Mouse (Mus musculus) cerebellum, adult 18-20 months (tissue): Measurements from ENCODE around the gene Amigo1.
"Not testable (repeated sequence)": the region's sequence is repeated elsewhere in the genome, so short reads cannot be mapped to it uniquely, and the experiment has no call there.

Experiments
- DNase-seq, 2 experiments: peaks; one replicate each; pipeline ENCODE4 v3.0.0; 2021

The Amigo1 gene

DNA sequence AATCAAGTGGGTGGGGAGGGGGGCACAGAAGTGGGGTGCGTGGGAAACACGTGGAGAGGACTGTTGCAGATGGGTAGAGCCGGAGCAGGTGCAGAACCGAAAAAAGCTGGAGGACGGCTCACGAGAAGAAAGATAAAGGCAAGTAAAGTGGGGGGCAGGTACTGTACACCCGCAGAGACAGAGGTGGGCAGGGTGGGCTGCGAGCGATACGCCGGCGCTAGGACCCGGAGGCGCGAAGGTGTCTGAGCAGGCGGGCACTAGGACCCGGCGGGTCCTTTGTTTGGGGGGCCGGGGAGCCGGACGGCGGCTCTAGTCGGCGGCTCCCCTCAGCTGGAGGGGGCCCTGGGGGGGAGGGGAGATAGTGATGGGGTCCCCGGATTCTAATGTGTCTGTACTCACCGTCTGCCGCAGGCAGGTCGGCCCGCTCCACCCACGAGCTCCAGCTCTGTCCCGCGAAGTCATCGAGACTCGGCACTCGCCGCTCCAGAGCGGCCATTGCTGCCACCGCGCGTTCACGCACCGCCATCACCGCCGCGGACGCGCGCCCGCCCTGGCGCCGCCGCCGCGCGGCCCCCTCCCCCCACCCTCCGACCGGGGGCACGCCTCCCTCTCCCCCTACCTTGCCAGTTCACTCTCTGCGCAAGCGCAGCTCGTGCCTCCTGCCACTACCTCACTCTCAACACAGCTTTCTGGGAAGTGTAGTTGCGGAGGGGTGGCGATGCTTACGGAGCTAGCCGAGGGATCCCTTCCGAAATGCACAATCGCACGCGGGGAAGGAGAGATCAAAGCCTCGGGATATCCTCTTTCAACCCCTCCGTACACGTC lies 24.0 kb downstream of the Amigo1 start:
- DNase-seq: peak; percentile 95 to 96

DNA sequence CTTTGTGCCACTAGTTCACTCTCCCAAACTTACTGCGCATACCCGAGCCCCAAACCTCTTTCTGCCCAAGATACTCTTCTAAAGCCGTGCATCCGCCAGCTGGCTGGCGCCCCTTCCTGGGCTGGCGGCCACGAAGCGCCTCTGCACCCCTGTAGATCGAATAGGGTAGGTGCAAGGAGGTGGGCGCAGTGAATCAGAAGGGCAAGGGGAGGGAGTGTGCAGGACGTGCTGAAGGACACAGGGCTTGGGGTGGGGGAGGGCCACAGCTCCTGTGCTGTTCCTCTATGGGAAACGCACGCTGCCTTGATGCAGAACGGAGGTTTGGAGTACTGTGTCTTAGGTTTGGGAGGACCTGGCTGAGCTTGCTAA lies 24.6 kb downstream of the Amigo1 start, which contains the start of gene Atxn7l2:
Atxn7l2 (minus strand) TSS at position 164 of the 369 bp plus-strand sequence.
- peak in 1 of 2 experiments; percentile 73 for DNase-seq

DNA sequence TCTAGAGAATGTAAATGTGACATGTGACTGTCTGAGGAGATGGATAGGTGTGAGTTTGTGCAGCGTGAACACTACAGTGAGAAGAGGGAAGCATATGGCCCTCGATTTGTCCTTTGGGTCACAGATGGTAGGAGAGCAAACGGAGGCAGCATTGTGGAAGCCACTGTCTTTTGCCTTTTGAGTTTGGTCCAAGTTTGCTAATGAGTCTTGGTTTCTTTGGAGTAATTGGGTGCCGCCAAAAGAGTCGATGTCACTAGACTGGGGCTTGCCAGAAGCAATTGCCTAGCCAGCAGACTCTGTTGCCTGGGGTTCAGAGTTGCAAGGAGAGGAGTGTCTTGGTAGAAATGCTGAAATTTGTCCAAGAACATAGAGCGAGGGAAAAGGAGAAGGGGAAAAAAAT lies 25.7 kb downstream of the Amigo1 start:
- DNase-seq: peak; percentile 39 to 40

DNA sequence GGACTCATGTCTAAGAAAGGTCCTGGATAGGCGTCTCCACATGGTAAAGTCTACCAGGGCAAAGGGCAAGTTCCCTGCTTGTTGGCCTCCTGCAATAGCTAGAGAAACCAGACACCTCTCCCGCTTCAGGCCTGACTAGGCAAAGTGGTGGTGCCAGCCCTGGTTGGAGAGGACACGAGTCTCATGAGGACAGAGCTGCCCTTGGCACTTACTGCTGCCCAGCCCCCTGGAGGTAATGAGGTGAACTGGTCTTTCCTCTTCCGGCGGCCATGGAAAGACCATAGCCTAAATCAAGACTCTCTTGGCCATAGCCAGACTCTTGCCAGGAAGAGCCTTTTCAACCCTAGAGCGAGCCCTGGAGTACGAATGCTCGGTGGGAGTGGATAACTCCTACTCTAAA lies 26.3 kb downstream of the Amigo1 start:
- peak in 1 of 2 experiments; percentile 31 for DNase-seq

DNA sequence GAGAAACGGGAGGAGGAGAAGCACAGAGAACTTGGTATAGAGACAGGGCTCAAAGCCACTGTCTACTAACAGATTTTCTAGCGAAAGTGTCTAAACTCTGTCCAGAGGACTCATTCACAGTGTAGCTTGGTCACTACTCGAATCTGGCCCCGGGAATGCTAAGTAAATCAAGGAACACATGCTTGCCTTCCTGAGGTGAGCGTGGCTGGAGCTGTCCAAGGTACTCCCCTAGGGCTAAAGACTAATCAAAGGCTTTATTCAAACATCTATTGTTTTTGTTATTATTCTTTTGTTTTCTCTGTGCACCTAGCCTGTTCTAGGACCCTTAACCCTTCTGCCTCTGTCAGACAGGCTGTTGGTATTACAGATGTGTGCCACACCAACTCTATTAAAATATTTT lies 28.6 kb downstream of the Amigo1 start:
- no peak for DNase-seq

DNA sequence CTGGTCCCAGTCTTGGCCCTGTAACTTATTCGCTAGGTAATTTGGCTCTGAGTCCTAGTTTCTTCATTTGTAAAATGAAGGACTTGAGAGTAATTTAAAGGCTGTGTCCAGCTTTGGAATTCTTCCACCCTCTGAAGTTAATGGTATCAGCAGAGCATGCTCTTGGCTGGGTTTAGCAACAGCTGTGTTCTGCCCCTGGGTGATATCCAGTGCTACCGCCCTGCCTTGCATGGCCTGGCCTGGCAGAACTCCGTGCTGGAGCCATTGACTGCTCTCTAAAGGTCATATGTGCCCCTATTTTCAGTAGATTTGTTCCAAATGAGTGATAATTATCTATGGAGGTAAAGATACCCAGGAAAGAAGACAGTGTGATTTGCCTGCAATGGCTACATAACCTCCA lies 34.5 kb downstream of the Amigo1 start:
- DNase-seq: no peak

DNA sequence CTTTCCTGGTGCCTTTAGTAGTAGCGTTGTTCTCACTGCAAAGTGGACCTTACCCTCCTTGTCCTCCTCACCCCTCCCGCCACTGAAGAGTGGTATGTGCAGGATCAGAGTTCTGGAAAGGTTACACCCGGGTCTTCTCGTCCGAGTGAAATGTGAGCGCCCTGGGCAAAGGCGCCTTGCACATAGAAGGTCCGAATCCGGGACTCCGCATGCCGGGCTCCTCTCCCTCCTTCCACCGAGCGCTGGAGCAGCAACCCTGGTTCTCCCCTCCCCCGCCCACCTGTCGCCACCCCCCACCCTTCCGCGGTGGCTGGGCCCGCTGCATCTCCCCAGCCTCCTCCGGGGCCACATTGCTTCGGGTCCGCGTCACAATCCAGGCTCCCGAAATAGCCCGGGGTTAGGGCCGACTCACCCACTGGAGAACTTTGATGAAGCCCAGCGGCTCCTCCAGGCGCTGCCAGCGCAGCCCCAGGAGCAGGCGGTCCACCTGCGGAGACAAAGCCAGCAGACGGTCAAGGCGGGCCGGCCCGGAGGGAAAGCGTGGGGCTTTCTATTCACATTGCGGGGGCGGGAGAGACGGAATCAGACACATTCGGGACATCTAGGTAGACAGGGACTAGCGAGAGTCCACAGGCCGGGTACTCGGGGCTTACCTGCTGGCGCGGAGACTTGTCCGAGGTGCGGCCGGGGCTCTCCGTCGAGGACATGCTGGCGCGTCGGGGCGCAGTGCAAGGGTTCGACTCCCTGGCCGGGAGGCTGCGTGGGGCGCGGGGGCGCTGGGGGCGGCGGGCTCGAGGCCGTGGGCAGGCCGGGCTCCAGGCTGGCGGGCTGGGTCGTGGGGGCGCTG lies 39.8 kb downstream of the Amigo1 start:
- DNase-seq: peak in 1 of 2 experiments; percentile 13

DNA sequence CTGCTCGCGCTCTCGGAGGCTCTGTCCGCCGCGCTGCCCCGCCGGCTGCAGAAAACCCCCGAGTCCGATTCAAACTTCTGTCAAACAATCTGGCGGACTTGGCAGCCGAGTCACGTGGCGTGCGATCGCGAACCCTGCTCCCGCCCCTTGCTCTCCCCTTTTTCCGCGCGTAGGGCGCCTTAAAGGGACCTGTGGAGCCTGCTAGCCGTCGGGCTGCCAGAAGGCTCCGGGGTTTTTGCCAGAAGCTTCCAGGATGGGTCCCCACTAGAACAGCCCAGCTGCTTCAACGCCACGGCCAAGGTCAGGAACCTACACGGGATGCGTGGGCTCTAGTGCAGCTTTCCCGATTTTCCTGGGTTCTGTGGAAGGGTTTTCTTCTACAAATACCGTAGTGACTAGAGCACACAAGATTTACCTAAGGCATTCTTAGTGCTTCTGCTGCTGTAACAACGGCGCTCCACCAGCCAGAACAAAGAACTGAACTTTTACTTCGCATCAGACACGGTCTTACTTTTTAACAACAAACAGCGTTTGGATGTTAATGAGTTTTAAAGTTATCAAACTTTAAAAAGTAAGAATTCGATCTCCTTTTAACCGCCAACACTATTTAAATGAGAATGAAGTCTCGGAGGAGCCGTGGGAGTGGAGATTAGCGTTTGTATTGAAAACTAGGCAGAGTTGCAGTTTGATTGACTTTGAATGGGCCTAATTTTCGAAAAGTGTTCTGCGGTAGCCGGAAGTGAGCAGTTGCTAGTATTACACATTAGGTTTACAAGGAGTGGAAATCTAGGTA lies 40.6 kb downstream of the Amigo1 start, which contains the start of gene Sypl2:
Sypl2 (minus strand) TSS at position 91 of the 793 bp plus-strand sequence.
- peak in 1 of 2 experiments; percentile 13 for DNase-seq

DNA sequence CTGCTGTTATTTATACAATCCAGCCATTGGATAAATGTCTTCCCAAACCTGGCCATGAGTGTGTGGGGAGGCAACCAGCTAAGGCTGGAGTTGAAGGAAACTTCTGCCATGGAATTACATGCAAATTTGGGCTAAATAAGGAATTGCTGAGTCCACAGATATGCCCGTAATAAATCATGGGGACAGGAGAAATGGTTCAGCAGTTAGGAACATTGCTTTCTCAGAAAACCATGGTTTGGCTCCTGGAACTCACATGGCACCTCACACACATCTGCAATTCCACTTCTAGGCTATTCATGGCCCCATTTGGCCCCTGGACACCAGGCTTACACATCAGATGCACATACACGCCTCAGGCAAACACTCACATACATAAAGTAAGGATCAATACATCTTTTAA lies 41.4 kb downstream of the Amigo1 start:
- no peak for DNase-seq

DNA sequence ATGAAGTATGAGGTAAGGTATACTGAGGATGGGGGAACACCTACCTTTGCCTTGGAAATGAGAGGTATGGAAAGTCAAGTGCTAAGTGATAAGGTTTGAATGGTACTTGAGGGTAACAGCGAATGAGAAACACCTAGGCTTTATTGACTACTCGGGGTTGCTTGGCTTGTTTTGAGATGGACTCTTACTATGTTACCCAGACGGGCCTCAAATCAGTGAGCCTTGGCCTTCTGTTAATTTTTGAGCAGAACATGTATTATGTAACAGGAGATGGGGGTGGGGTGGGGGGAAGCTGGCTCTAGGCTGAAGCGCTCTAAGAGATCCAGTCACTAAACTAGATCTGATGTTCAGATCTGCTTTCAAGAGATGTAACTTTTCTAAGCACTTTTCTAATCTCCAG lies 45.5 kb downstream of the Amigo1 start:
- DNase-seq: no peak

DNA sequence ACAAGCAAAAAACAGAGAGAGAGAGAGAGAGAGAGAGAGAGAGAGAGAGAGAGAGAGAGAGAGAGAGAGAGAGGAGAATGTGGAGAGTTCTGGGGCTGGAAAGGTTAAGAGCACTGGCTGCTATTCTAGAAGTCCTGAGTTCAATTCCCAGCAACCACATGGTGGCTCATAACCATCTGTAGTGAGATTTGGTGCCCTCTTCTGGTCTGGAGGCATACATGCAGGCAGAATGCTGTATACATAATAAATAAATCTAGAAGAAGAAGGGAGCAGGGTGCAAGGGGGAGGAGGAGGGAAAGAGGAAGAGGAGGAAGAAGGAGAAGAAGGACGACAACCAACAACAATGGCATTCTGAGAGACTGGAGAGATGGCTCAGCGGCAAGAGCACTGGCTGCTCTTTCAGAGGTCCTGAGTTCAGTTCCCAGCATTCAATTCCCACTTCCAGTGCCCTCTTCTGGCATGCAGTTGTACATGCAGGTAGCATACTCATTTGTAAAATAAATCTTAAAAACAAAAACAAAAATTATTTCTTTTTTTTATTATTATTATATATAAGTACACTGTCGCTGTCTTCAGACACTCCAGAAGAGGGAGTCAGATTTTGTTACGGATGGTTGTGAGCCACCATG lies 51.5 kb downstream of the Amigo1 start:
- not testable (repeated sequence) for DNase-seq

DNA sequence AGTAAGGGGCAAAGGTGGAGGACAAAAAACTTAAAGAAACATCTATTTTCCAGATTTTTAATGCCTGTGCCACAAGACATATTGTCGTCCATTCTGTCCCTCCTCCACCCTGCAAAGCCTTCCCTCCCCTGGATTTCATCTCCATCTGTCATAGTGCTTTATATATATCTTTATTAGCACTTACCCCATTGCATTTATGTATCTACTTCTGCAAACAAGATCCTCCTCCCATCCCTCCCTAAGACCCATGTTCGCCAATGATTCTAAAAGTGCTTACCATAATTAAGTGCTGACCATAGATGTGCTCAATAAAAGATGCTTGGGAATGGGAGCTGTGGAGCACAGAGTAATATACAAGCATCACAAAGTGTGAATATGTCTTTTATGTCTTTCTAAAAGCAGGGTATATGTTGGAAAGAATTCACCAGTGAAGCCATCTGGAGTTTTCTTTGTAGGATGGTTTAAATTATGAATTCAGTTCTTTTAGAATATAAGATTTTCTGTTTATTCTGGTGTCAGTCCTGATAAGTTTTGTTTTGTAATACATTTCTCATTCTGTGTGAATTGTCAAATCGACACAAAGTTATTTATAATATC lies 55.2 kb downstream of the Amigo1 start:
- no peak for DNase-seq
